9 mouse cellular contexts compared by ENCODE assay signal in genomic region chr5:134873956-134874879, GRCm38 (mm10). TPM values are rescaled to one million over a fixed set of nuclear protein-coding genes. Genes with fewer than 3 reads are reported as not detected.
DNase-seq lines count a peak whose midpoint lies in the region; ATAC-seq lines count a peak whose summit lies in the region.
"Had no signal": no experiment of that assay in that cellular context is flagged by ENCODE, and none has a peak within 500 bp of the region (broad histone marks: within the 10 kb centered on the region; RNA-seq: fewer than 3 reads in every experiment).

No protein-coding gene starts in this region.

- WGBS in heart, embryonic 12.5 days: 68% methylated on average over 21 of the region's 21 CpGs
- WGBS in embryonic facial prominence, embryonic 15.5 days: 38% methylated on average over 21 of the region's 21 CpGs
- WGBS in limb, embryonic 15.5 days: 44% methylated on average over 21 of the region's 21 CpGs
- WGBS in kidney, embryonic 15.5 days: 73% methylated on average over 21 of the region's 21 CpGs

- H3K4me2 ChIP-seq in heart, embryonic 12.5 days: no peak overlapping the region
- H3K4me2 ChIP-seq in embryonic facial prominence, embryonic 15.5 days (replicated peaks): no peak overlapping the region
- H3K4me2 ChIP-seq in limb, embryonic 15.5 days: no peak overlapping the region
- H3K4me2 ChIP-seq in kidney, embryonic 15.5 days: no peak overlapping the region
- H3K4me2 ChIP-seq: limb, embryonic 12.5 days had no signal

- no peak overlapping the region for H3K27ac ChIP-seq in heart, embryonic 12.5 days (ENCODE audit: poor library complexity, severe bottlenecking)
- H3K27ac ChIP-seq in embryonic facial prominence, embryonic 15.5 days (replicated peaks): peak overlapping the region; percentile 35
- peak overlapping the region; percentile 28; the same call in 1 of the 2 replicates for H3K27ac ChIP-seq in limb, embryonic 15.5 days
- no peak overlapping the region for H3K27ac ChIP-seq in kidney, embryonic 15.5 days
- H3K27ac ChIP-seq: limb, embryonic 12.5 days had no signal

- H3K4me1 ChIP-seq in heart, embryonic 12.5 days (replicated peaks): peaks cover 3% of the 10 kb centered on the region
- peaks cover 29% of the 10 kb centered on the region for H3K4me1 ChIP-seq in embryonic facial prominence, embryonic 15.5 days
- H3K4me1 ChIP-seq in limb, embryonic 15.5 days: peaks cover 25% of the 10 kb centered on the region
- H3K4me1 ChIP-seq in kidney, embryonic 15.5 days: peaks cover 2% of the 10 kb centered on the region; the same call in 1 of the 2 replicates

- no peak for ATAC-seq in heart, embryonic 12.5 days (ENCODE audit: insufficient number of reproducible peaks, low FRiP score)
- ATAC-seq in embryonic facial prominence, embryonic 15.5 days (ENCODE audit: insufficient number of reproducible peaks, low FRiP score, low TSS enrichment, low read depth): peak; percentile 71
- ATAC-seq in limb, embryonic 15.5 days (ENCODE audit: insufficient number of reproducible peaks, low FRiP score, low TSS enrichment, low read depth): peak; percentile 64
- no peak for ATAC-seq in kidney, embryonic 15.5 days (replicated peaks; ENCODE audit: low FRiP score)

- H3K36me3 ChIP-seq in heart, embryonic 12.5 days: no peaks in the 10 kb centered on the region
- H3K36me3 ChIP-seq in embryonic facial prominence, embryonic 15.5 days: no peaks in the 10 kb centered on the region
- no peaks in the 10 kb centered on the region for H3K36me3 ChIP-seq in limb, embryonic 15.5 days
- H3K36me3 ChIP-seq in kidney, embryonic 15.5 days: no peaks in the 10 kb centered on the region
- H3K36me3 ChIP-seq: limb, embryonic 12.5 days had no signal

- peaks cover 3% of the 10 kb centered on the region; the same call in 1 of the 2 replicates for H3K27me3 ChIP-seq in heart, embryonic 12.5 days (replicated peaks)
- no peaks in the 10 kb centered on the region for H3K27me3 ChIP-seq in embryonic facial prominence, embryonic 15.5 days
- H3K27me3 ChIP-seq in limb, embryonic 15.5 days: no peaks in the 10 kb centered on the region
- no peaks in the 10 kb centered on the region for H3K27me3 ChIP-seq in kidney, embryonic 15.5 days
- H3K27me3 ChIP-seq: limb, embryonic 12.5 days had no signal

- H3K9ac ChIP-seq in heart, embryonic 12.5 days: no peak overlapping the region
- no peak overlapping the region for H3K9ac ChIP-seq in embryonic facial prominence, embryonic 15.5 days
- no peak overlapping the region for H3K9ac ChIP-seq in limb, embryonic 15.5 days
- no peak overlapping the region for H3K9ac ChIP-seq in kidney, embryonic 15.5 days
- H3K9ac ChIP-seq: limb, embryonic 12.5 days had no signal

- DNase-seq in heart, adult 11 months: peak; percentile 97
- peak; percentile 78 for DNase-seq in Muller cell, postnatal 12 days (ENCODE audit: inconsistent ontology term)
- DNase-seq in embryo, embryonic 11 days: no peak
- no peak for DNase-seq in MN1 (ENCODE audit: low spot score)

- H3K9me3 ChIP-seq in heart, embryonic 12.5 days (replicated peaks): no peaks in the 10 kb centered on the region
- H3K9me3 ChIP-seq in embryonic facial prominence, embryonic 15.5 days (replicated peaks): no peaks in the 10 kb centered on the region
- no peaks in the 10 kb centered on the region for H3K9me3 ChIP-seq in limb, embryonic 15.5 days
- H3K9me3 ChIP-seq in kidney, embryonic 15.5 days (replicated peaks): no peaks in the 10 kb centered on the region
- H3K9me3 ChIP-seq: limb, embryonic 12.5 days had no signal

- H3K4me3 ChIP-seq in heart, embryonic 12.5 days: no peak overlapping the region
- H3K4me3 ChIP-seq in embryonic facial prominence, embryonic 15.5 days (replicated peaks): no peak overlapping the region
- no peak overlapping the region for H3K4me3 ChIP-seq in limb, embryonic 15.5 days
- no peak overlapping the region for H3K4me3 ChIP-seq in kidney, embryonic 15.5 days (replicated peaks)
- H3K4me3 ChIP-seq: limb, embryonic 12.5 days had no signal

RNA-seq across cellular contexts. Expression of gene Tmem270, which starts 32.3 kb away (rescaled TPM):
- polyA plus RNA-seq in heart, embryonic 12.5 days (2016; fragmentation: Nextera tagmentation; extraction: Ambion mirVana): not detected in 2 replicates
- polyA plus RNA-seq in embryonic facial prominence, embryonic 15.5 days (2015; fragmentation: Nextera tagmentation; extraction: Ambion mirVana): not detected in 2 replicates
- not detected in 2 replicates for polyA plus RNA-seq in limb, embryonic 15.5 days (2015; fragmentation: Nextera tagmentation; extraction: Ambion mirVana)
- not detected in 2 replicates for polyA plus RNA-seq in kidney, embryonic 15.5 days (2015; fragmentation: Nextera tagmentation; extraction: Ambion mirVana)
- polyA plus RNA-seq: limb, embryonic 12.5 days had no signal

RNA-seq across cellular contexts. Expression of gene Cldn13, which starts 41.1 kb away (rescaled TPM):
- polyA plus RNA-seq in heart, embryonic 12.5 days (2016; fragmentation: Nextera tagmentation; extraction: Ambion mirVana): 5.4 and 10.0 TPM in 2 replicates
- 0.16 TPM in 1 of 2 replicates, not detected in the other for polyA plus RNA-seq in embryonic facial prominence, embryonic 15.5 days (2015; fragmentation: Nextera tagmentation; extraction: Ambion mirVana)
- 0.27 and 1.3 TPM in 2 replicates for polyA plus RNA-seq in limb, embryonic 15.5 days (2015; fragmentation: Nextera tagmentation; extraction: Ambion mirVana)
- 2.0 and 5.1 TPM in 2 replicates for polyA plus RNA-seq in kidney, embryonic 15.5 days (2015; fragmentation: Nextera tagmentation; extraction: Ambion mirVana)

RNA-seq across cellular contexts. Expression of gene Mettl27, which starts 58.0 kb away (rescaled TPM):
- 8.6 and 11.1 TPM in 2 replicates for polyA plus RNA-seq in heart, embryonic 12.5 days (2016; fragmentation: Nextera tagmentation; extraction: Ambion mirVana)
- polyA plus RNA-seq in embryonic facial prominence, embryonic 15.5 days (2015; fragmentation: Nextera tagmentation; extraction: Ambion mirVana): 20.1 and 20.4 TPM in 2 replicates
- polyA plus RNA-seq in limb, embryonic 15.5 days (2015; fragmentation: Nextera tagmentation; extraction: Ambion mirVana): 13.9 and 17.0 TPM in 2 replicates
- 23.3 and 26.1 TPM in 2 replicates for polyA plus RNA-seq in kidney, embryonic 15.5 days (2015; fragmentation: Nextera tagmentation; extraction: Ambion mirVana)

Comparison
In these comparisons a context has a peak if more than half of its experiments do, and no peak if none do; other contexts are left out.
1. DNase-seq: peak in heart, adult 11 months (single experiment) and Muller cell, postnatal 12 days (single experiment); none in embryo, embryonic 11 days (single experiment) and MN1 (single experiment).
2. ATAC-seq: peak in embryonic facial prominence, embryonic 15.5 days (single experiment) and limb, embryonic 15.5 days (single experiment); none in heart, embryonic 12.5 days (single experiment) and kidney, embryonic 15.5 days (single experiment).
3. H3K27ac ChIP-seq: peak in embryonic facial prominence, embryonic 15.5 days (single experiment) and limb, embryonic 15.5 days (single experiment); none in heart, embryonic 12.5 days (single experiment) and kidney, embryonic 15.5 days (single experiment).